Mouse (Mus musculus) neural tube, embryonic 10.5 days (tissue): ENCODE measurements around the gene Smim1.

Experiments used
- DNase-seq: peaks from one replicate; pipeline ENCODE4 v3.0.0-alpha.2; 2017; ENCODE audit warnings: low spot score; ENCODE audit errors: extremely low spot score

Gene Smim1

DNA sequence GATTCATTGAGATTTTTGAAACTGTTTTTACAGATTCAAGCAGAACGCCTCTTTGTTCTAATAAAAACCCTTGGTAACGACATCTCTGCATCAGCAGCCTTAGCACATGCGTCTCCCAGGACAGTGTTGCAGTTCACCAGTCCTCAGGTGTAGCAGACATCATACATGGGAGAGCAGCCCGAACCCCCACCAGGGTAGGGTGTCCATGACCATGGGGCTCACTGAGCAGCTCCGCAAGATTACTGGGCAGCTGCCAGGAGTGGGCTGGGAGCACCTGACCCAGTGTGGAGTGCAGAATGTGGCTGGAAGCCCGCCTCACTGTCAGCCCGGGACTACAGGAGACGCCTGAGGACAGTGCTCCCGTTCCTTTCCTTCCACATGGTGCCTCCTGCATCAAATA, 4.6 kb downstream of the Smim1 start:
- no peak for DNase-seq

DNA sequence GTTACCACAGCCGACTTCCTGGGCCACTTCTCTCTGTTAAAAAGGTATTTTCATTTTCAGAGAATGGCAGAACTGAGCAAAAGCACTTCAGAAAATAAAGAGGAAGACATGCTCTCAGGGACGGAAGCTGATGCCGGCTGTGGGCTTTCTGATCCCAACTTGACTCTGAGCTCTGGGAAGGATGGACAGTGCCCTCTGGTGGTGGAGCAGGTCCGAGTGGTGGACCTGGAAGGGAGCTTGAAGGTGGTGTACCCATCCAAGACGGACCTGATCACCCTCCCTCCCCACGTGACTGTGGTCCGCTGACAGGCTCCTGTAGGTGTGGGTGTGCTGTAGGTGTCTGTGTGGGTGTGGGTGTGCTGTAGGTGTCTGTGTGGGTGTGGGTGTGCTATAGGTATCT, 6.5 kb downstream of the Smim1 start:
- DNase-seq: no peak

DNA sequence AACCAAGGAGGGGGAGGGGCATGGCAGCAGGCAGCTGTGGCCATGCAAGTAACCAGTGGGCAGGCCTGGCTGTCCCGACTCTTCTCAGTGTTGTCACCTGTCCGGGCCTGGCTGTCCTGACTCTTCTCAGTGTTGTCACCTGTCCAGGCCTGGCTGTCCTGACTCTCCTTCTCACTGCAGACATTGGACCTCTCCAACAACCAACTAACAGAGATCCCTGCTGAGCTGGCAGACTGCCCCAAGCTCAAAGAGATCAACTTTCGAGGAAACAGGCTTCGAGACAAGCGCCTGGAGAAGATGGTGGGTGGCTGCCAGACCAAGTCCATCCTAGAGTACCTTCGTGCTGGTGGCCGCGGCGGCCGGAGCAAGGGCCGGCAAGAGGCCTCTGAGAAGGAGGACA, 10.6 kb downstream of the Smim1 start:
- DNase-seq: no peak

DNA sequence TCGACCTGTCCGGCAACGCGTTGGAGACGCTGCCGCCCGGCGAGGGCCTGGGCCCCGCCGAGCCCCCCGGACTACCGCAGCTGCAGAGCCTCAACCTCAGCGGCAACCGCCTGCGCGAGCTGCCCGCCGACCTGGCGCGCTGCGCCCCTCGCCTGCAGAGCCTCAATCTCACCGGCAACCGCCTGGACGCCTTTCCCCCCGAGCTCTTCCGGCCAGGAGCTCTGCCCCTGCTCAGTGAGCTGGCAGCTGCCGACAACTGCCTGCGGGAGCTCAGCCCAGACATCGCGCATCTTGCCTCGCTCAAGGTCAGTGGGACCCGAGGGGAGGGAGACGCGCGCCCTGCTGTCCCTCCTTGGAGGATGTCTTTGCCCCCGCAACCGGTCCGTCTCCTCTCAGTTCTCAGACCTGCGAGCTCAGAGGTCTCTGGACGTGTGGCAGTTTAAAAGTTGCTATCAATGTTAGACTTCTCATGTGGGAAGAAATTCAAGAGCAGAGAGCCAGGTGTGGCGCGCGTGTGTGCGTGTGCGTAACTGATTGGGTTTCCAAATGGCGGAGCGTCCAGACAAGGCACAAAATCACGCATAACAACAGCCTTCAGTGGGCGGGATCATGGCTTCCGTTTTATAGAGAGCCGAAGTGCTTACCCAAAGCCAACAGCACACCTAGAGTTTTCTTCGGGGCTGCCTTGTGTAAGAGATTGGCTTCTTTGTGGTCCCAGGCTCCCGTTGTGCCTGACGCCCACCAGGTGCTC, 13.7 kb downstream of the Smim1 start:
- peak; percentile 26 for DNase-seq

DNA sequence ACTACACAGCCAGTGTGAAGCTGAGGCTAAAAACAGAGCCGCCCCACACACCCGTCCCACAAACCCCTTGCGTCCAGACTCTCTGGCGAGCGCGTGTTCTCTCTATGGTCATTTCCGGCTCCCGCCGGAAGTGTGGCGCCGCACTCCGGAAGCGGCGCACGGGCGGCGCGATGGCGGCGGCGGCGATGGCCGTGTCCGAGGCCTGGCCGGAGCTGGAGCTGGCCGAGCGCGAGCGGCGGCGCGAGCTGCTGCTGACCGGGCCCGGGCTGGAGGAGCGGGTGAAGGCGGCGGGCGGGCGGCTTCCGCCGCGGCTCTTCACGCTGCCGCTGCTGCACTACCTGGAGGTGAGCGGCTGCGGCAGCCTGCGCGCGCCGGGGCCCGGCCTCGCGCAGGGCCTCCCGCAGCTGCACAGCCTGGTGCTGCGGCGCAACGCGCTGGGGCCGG, 14.4 kb downstream of the Smim1 start, which contains the start of gene Lrrc47:
Gene Lrrc47 (plus strand): TSS at position 86 of the 444 bp plus-strand sequence.
- DNase-seq: peak; percentile 88

DNA sequence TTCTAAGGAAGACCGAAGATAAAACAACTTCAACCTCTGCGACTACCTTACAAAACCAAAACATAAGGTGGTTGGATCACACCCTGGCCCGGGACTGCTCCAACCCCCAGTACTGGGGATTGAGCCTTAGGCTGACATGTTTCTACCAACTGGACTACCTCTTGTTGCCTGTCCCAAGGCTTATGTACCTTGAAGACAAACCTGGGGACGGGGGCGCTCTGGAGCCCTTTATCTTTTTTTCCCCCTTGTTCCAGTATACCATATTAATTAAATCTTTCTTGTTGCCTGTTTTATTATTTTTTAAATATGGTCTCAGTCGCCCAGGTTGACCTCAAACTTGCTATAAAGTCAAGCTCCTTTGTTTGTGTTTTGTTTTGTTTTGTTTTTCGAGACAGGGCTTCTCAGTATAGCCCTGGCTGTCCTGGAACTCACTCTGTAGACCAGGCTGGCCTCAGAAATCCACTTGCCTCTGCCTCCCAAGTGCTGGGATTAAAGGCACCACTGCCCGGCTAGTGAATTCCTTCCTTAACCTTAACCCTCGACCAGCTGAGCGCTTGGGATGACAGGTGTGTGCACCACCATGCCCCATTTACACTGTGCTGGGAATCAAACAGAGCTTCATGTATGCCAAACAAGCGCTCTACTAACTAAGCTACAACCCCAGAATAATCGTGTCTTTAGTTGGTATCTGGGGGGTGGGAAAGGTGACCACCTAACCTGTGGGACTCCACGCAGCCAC, 15.0 kb downstream of the Smim1 start:
- DNase-seq: no peak

DNA sequence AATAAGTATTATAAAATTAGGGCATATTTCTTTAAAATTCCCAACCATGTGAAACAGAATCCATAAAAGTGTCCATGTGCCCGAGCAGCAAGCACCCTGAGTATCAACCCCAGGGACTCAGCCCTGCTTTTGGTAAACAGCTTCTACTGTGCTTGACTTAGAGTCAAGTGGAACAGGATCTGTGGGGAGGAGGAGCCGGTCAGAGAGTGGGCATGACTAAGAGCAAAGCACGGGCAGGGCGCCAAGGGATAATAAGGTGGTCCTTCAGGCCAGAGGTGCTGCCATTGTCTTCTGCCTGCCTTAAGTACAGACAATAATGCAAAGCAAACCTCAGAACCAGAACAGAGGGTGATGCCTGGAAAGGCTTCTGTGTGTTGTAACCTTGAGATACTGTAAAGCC, 18.3 kb downstream of the Smim1 start:
- DNase-seq: no peak

DNA sequence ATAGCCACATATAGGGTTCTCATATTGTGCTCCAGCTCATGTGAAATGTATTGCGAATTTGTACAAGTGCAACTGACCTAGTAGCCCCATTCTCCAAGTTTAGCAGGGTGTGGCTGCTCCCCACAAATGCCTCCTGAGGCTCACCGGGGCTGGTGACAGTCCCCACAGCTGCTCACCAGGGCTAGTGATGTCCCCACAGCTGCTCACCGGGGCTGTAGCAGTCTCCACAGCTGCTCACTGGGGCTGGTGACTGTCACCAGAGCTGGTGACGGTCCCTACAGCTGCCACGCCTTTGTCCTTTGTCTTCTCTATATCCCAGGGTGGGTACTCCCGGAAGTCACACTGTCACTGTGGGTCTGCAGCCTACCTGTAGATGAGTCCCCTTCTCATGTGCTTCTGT, 19.8 kb downstream of the Smim1 start:
- DNase-seq: no peak

DNA sequence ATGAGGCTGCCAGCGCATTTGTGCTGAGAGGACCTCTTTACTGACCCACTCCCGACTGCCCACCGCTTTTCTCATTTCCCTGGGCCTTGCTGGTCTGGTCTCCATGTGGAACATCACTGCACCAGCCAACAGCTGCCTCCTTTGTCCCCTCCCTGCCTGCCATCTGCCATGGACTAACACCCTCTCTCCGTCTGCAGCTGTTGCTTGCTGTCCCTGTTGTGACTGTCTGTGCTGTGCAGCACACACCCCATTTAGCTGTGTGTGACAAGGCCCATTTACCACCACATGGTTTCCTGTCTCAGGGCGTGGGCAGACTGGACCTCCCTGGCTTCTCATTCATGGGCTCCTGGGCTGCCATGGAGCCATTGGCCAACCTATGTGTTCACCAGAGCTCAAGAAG, 20.5 kb downstream of the Smim1 start:
- no peak for DNase-seq

DNA sequence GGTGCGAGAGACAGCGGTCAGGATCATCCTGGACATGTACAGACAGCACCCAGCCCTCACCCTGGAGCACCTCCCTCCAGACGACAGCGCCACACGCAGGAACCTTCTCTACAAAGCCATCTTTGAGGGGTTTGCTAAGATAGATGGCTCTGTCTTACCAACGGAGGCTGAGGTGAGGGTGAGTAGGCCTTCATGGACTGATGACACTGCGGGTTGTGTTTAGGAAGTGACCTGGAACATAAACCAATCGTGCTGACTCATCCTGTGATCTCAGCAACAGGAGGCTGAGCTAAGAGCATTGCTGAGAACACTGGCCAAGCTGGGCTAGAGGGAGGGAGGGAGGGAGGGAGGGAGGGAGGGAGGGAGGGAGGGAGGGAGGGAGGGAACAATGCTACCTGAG, 32.5 kb downstream of the Smim1 start:
- DNase-seq: no peak

DNA sequence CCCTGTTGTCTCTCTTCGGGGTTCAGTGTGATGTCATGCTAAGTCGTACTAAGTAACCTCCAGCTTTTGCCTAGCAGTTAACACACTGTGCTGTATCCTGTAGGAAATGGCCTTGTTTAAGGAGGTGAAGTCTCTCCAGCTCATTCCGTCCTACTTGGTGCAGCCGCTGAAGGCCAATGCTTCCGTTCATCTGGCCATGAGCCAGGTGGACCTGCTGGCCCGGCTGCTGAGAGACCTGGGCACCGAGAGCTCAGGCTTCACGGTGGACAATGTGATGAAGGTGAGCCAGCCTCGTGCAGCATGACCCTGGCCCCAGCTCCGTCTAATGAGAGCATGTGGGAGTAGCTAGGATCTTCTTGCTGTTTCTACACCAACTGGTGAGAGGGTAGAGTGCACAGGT, 33.3 kb downstream of the Smim1 start:
- DNase-seq: no peak

DNA sequence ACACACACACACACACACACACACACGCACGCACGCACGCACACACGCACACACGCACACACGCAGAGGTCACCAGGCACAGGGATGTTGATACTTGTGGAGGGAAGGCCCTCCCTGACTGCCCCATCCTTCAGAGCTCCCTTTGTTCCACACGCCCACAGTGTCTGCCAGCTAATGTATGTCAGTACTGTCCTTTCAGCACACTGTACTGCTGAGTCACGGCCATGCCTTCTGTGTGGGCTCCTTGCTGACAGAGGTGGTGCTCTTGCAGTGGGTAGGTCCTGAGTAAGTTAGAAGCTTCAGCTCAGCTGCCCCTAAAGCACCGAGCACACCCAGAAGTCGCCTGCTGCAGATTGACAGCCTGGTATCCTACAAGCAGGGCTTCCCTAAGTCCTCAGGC, 45.6 kb downstream of the Smim1 start:
- DNase-seq: no peak

DNA sequence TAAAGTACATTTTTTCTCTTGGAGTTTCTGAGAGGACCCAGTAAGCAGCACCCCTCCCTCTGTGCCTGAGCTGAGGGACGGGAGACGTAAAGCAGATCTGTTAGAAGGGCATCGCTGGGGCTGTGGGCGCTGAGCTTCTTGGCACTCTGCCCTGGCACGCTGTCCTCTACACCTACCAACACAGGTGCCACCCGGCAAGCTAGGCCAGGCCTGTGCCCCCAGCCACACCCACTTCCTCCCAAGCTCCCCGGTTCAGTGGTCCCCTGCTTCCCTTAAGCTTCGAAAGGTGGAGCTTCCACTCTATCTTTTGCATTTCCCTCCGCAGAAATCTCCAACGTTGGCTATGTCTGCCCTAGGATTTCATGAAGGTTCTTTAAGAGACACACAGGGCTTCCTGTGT, 46.8 kb downstream of the Smim1 start:
- DNase-seq: no peak

DNA sequence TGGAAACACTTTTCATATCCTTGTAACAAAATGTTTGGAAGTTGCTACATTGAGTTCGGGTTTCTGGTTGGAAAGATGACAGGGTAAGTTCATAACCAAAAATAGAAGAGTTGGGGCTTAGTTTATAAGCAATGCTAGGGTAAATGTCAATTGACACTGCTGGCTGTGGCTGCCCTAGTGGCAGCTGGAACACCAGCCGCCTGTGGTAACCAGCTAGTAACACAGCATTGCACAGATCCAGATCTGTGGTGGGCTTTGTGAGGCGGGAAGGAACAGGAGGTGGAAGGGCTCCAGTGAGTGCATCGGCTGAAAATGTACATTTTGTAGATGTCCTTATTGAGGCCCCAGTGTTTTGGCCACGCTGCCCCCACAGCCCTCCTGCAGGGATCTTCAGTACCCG, 50.3 kb downstream of the Smim1 start:
- no peak for DNase-seq

DNA sequence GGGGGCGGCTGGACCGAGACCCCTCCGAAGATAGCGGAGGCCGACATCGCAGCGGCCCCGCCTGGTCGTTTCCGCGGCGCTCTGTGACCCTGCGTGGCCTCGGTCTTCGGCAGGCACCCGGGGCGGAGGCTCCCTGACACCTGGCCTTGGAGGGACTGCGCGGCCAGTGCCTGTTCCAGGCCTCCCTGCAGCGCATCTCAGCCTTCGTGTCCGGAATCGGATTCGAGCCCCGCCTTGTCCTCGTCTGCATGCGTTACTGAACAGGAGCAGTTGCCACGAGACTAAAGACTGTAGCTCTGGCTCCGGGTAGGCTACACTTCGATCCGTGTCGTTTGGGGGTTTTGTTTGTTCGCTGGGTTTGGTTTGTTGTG, 50.8 kb downstream of the Smim1 start:
- no peak for DNase-seq

DNA sequence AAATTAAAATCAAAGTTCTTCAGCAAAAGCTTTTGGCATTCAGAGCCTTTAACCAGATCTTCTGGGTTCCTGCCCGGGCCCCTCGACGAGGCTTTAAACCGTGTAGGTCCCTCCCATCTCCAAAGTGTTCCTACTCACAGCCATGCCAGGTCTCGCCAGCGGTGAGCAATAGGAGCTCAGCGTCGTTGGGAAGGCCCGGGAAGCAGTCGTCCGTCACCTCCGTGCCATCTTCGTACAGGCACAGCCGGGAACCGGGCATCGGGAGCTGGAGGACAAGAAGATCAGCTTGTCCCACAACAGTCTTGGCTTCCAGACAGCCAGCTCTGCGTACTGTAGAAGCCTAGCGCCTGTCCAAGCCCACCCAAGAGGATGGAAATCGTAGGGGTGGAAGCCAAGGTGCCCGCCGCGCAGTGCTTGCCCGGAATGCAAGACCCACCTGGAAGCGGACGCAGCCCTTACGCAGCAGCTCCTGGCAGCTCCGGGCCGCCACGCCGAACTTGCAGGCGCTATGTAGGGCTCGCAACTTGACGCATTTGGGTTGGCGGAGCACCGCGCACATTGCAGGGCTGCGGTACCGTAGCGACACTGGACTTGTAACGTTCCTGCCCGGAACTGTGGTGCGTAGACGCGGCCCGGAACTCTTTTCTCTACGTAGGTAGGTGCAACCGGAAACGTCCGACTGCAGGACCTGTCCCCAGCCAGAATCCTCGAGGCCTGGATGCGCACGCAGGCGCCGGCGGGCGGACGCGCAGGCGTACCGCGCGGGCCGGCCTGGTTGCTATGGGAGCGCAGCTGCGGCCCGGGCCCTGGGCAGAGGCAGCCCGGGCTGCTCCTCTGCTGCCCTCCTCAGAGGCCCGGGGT, 51.4 kb downstream of the Smim1 start, which contains the start of the genes Dffb and Cep104:
Gene Dffb (minus strand): TSS at position 696 of the 861 bp plus-strand sequence.
Gene Cep104 (plus strand): TSS at position 764 of the 861 bp plus-strand sequence.
- DNase-seq: peak; percentile 94
